Mouse (Mus musculus) cerebellum, adult 2 months (tissue): ENCODE measurements around the gene 1110012L19Rik. TPM values are rescaled to one million over a fixed set of nuclear protein-coding genes. Genes with fewer than 3 reads are reported as not detected.
"Not testable (repeated sequence)": the region's sequence is repeated elsewhere in the genome, so short reads cannot be mapped to it uniquely, and the experiment has no call there.

Source experiments
- DNase-seq, 2 experiments: peaks; one replicate each; pipeline ENCODE4 v3.0.0; 2021
- H3K27ac ChIP-seq: fragments of 200-500 bp; 2 replicates; pipeline ENCODE4 v1.5.1; 2012; ENCODE audit warnings: low read length, control low read depth, inconsistent platforms; ENCODE audit not compliant: insufficient read depth
- H3K27me3 ChIP-seq: fragments of 200-500 bp; 2 replicates; pipeline ENCODE4 v1.6.1; 2012; ENCODE audit warnings: inconsistent platforms, mild to moderate bottlenecking, low read length, moderate library complexity; ENCODE audit not compliant: control insufficient read depth, insufficient read depth
- H3K4me1 ChIP-seq: fragments of 200-500 bp; 2 replicates; pipeline ENCODE4 v1.6.1; 2011; ENCODE audit warnings: low read length; ENCODE audit not compliant: control insufficient read depth, insufficient read depth
- H3K4me3 ChIP-seq: fragments of 200-500 bp; replicated peaks from 2 replicates; pipeline ENCODE3; 2011; ENCODE audit warnings: mild to moderate bottlenecking, low read depth, low read length, control low read depth; ENCODE audit not compliant: insufficient read depth
- CTCF ChIP-seq: fragments of 200-500 bp; IDR thresholded peaks from 2 replicates; pipeline ENCODE4 v1.5.1; 2011; ENCODE audit warnings: low read depth, mild to moderate bottlenecking, control low read depth, low read length, moderate library complexity, borderline replicate concordance; ENCODE audit not compliant: insufficient read depth
- POLR2A ChIP-seq: fragments of 200-500 bp; IDR thresholded peaks from 2 replicates; pipeline ENCODE4 v1.6.1; 2011; ENCODE audit warnings: low read length, control low read depth, borderline replicate concordance; ENCODE audit not compliant: insufficient read depth
- WGBS: fragments of 180-500 bp; shearing (Covaris S2); methylation state at CpG from one replicate; pipeline ENCODE4 v1.1.7; 2018; 5-methylcytosine and 5-hydroxymethylcytosine counted together
- polyA plus RNA-seq: library from polyadenylated mRNA; depleted of rRNA; stranded (reverse); fragments of >200 nt; gene quantifications from 2 replicates; pipeline ENCODE4 v1.2.3, GENCODE M21; 2012; rRNA removed

The 1110012L19Rik gene
- polyA plus RNA-seq, 1 experiment, result 20.5 TPM

DNA sequence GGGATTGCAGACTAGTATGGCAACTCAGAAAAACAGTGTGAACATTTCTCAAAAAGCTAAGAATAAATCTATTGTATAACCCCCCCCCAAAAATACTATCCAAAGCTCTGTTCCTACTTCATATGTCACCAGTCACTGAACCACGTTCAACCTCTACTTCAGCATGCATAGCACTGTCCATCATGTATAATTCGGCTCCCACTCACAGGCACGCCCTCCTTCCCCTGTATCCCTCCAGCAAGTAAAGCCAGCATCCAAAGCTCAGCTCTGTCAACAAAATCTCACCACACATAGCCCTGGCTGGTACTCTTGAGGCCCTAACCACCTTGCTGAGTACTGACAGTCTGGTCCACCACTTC is 781 bp upstream of the 1110012L19Rik start:
- H3K4me3 ChIP-seq, result peak overlapping the region; percentile 61
- 13% methylated on average over 3 of the region's 3 CpGs for WGBS
- DNase-seq, result no peak
- peak overlapping the region; percentile 9 for H3K27ac ChIP-seq
- no peaks in the 10 kb centered on the region for H3K27me3 ChIP-seq
- no peaks in the 10 kb centered on the region for H3K4me1 ChIP-seq
- TF ChIP-seq POLR2A (no peak), CTCF (no peak)

DNA sequence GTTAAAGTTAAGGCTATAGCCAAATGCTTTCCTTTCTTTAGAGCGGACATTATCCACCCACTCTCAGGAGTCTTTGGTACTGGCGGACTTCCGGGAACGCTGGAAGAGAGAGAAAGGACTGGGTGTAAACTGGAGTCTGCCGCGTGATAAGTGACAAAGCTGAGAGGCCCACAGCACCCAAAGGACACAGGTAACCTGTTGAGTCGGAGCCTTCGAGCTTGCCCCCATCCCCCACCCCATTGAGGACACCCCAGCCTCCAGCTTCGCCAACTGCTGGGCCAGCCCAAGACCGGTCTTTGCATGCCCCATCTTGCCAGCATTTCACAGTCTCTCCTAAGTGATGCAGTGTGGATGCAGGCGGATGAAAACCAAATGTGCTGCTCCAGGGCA is 280 bp downstream of the 1110012L19Rik start:
- H3K27me3 ChIP-seq, result no peaks in the 10 kb centered on the region
- TF ChIP-seq POLR2A (no peak), CTCF (no peak)
- no peaks in the 10 kb centered on the region for H3K4me1 ChIP-seq
- WGBS, result 10% methylated on average over 11 of the region's 11 CpGs
- no peak overlapping the region for H3K27ac ChIP-seq
- DNase-seq, result no peak
- peak overlapping the region; percentile 61 for H3K4me3 ChIP-seq

DNA sequence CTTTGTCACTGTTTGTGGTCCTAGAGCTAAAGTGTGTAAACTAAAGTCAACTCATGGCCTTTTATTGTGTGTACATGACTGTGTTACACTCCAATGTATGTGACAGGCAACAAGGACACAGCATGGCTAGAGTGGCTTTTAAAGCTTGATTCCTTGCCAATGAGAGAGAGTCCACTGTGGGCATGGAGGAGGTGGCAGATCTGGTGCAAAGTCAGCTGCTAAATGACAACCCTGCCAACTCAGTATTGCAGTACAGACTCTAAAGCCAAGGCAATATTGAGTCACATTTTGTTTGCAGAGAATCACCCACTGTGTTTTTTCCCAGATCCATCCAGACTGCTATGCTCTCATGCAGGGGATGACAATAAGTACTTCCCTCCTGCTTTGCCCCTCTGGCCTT is 7.0 kb downstream of the 1110012L19Rik start:
- H3K27me3 ChIP-seq, H3K4me3 ChIP-seq, DNase-seq, H3K27ac ChIP-seq, H3K4me1 ChIP-seq: not testable (repeated sequence)

DNA sequence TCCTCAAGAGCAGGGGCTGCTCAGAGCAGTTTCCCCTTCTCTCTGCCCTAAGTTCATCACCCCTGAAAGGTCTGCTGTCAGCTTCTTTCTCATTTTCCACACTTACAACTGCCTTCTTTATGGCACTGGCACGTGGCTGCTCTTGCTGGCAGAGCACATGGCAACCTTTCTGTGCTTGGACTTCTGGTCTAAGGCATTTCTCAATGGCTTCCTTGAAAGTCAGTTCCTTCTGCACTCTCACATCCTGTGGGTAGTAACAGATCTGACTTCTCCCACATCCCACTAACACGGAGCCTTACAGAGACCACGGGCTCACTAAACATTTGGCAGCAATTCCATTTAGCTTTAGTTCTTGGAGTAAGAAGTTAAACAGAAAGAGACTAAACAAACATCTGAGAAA is 39.8 kb downstream of the 1110012L19Rik start:
- not testable (repeated sequence) for H3K27ac ChIP-seq, H3K4me1 ChIP-seq, H3K27me3 ChIP-seq, DNase-seq, H3K4me3 ChIP-seq
- WGBS, result 68% methylated on average over 3 of the region's 3 CpGs

Other genes with a start within 250 kb of the 1110012L19Rik start
- 130 and 137 TPM in 2 replicates for gene Ids, start 20.8 kb upstream of the 1110012L19Rik start, polyA plus RNA-seq
- 64.0 and 69.5 TPM in 2 replicates for gene Tmem185a, start 91.3 kb downstream of the 1110012L19Rik start, polyA plus RNA-seq